Comparison of ENCODE assay signal across 7 mouse cellular contexts in genomic region chr2:60962001-60962670, GRCm38 (mm10). TPM values are rescaled to one million over a fixed set of nuclear protein-coding genes. Genes with fewer than 3 reads are reported as not detected.
A peak's percentile ranks its signal among the peaks of the same experiment; 100 is the strongest.
DNase-seq lines count a peak whose midpoint lies in the region; ATAC-seq and TF ChIP-seq lines count a peak whose summit lies in the region.

No protein-coding gene starts in this region.

- TF ChIP-seq POLR2A in limb, embryonic 14.5 days (IDR thresholded peaks at IDR 0.05; ENCODE audit: borderline replicate concordance, extremely low read depth, insufficient read depth, insufficient read length), result 0 out of 2 replicates have a peak, but pooled peaks have one; percentile 25

- no peak for ATAC-seq in G1E (ENCODE audit: extremely low read depth, insufficient number of reproducible peaks, low FRiP score, poor library complexity, severe bottlenecking)
- peak; percentile 82 for ATAC-seq in forebrain, embryonic 15.5 days (replicated peaks)
- ATAC-seq in limb, embryonic 14.5 days (ENCODE audit: low FRiP score, low read depth), result peak; percentile 90
- peak; percentile 83 for ATAC-seq in midbrain, embryonic 14.5 days (ENCODE audit: low FRiP score, low TSS enrichment)

- no peaks in the 10 kb centered on the region for H3K9me3 ChIP-seq in G1E (replicated peaks)
- no peaks in the 10 kb centered on the region for H3K9me3 ChIP-seq in forebrain, embryonic 15.5 days
- no peaks in the 10 kb centered on the region for H3K9me3 ChIP-seq in hindbrain, embryonic 10.5 days
- H3K9me3 ChIP-seq in limb, embryonic 14.5 days (ENCODE audit: control insufficient read depth, low read length), result no peaks in the 10 kb centered on the region
- H3K9me3 ChIP-seq in midbrain, embryonic 14.5 days (ENCODE audit: control insufficient read depth, low read length), result no peaks in the 10 kb centered on the region

- H3K9ac ChIP-seq in forebrain, embryonic 15.5 days (replicated peaks), result peak overlapping the region; percentile 63
- peak overlapping the region; percentile 87 for H3K9ac ChIP-seq in limb, embryonic 14.5 days (ENCODE audit: low read depth, low read length, severe bottlenecking)
- peak overlapping the region; percentile 75 for H3K9ac ChIP-seq in midbrain, embryonic 14.5 days (replicated peaks; ENCODE audit: low read length)

- peak overlapping the region; percentile 78 for H3K27ac ChIP-seq in forebrain, embryonic 15.5 days (replicated peaks)
- H3K27ac ChIP-seq in hindbrain, embryonic 10.5 days, result peak overlapping the region; percentile 95
- peak overlapping the region; percentile 96 for H3K27ac ChIP-seq in limb, embryonic 14.5 days (replicated peaks; ENCODE audit: low read depth, low read length)
- H3K27ac ChIP-seq in midbrain, embryonic 14.5 days (replicated peaks; ENCODE audit: low read depth, low read length), result peak overlapping the region; percentile 86

- H3K36me3 ChIP-seq in G1E (replicated peaks), result no peaks in the 10 kb centered on the region
- H3K36me3 ChIP-seq in forebrain, embryonic 15.5 days, result no peaks in the 10 kb centered on the region
- H3K36me3 ChIP-seq in hindbrain, embryonic 10.5 days, result no peaks in the 10 kb centered on the region
- no peaks in the 10 kb centered on the region for H3K36me3 ChIP-seq in limb, embryonic 14.5 days (ENCODE audit: control insufficient read depth, insufficient read depth, low read length)
- no peaks in the 10 kb centered on the region for H3K36me3 ChIP-seq in midbrain, embryonic 14.5 days (ENCODE audit: control insufficient read depth, insufficient read depth, low read length)

- no peak for TF ChIP-seq CTCF in G1E (IDR thresholded peaks at IDR 0.05; ENCODE audit: low read depth, low read length)

- H3K4me2 ChIP-seq in forebrain, embryonic 15.5 days (replicated peaks), result peak overlapping the region; percentile 80
- peak overlapping the region; percentile 63 for H3K4me2 ChIP-seq in limb, embryonic 14.5 days (replicated peaks; ENCODE audit: low read depth, low read length, severe bottlenecking)
- H3K4me2 ChIP-seq in midbrain, embryonic 14.5 days (ENCODE audit: low read length), result peak overlapping the region; percentile 84

- WGBS in forebrain, embryonic 15.5 days, result 1% methylated on average over 58 of the region's 64 CpGs
- under 1% methylated on average over 64 of the region's 64 CpGs for WGBS in hindbrain, embryonic 10.5 days
- WGBS in limb, embryonic 14.5 days, result under 1% methylated on average over 30 of the region's 64 CpGs
- 1% methylated on average over 59 of the region's 64 CpGs for WGBS in midbrain, embryonic 14.5 days

- peak overlapping the region; percentile 49; the same call in 1 of the 2 replicates for H3K4me3 ChIP-seq in G1E (ENCODE audit: low read depth, low read length)
- peak overlapping the region; percentile 69 for H3K4me3 ChIP-seq in forebrain, embryonic 15.5 days
- H3K4me3 ChIP-seq in hindbrain, embryonic 10.5 days, result peak overlapping the region; percentile 83
- H3K4me3 ChIP-seq in limb, embryonic 14.5 days (replicated peaks; ENCODE audit: low read length), result peak overlapping the region; percentile 61
- H3K4me3 ChIP-seq in midbrain, embryonic 14.5 days (replicated peaks; ENCODE audit: low read depth, low read length), result peak overlapping the region; percentile 68

- peaks cover 8% of the 10 kb centered on the region for H3K4me1 ChIP-seq in G1E (ENCODE audit: insufficient read depth, low read depth, low read length)
- peaks cover 12% of the 10 kb centered on the region; the same call in 1 of the 2 replicates for H3K4me1 ChIP-seq in forebrain, embryonic 15.5 days
- H3K4me1 ChIP-seq in hindbrain, embryonic 10.5 days (replicated peaks), result peaks cover 21% of the 10 kb centered on the region
- H3K4me1 ChIP-seq in limb, embryonic 14.5 days (ENCODE audit: control insufficient read depth, insufficient read depth, low read length), result peaks cover 17% of the 10 kb centered on the region
- no peaks in the 10 kb centered on the region for H3K4me1 ChIP-seq in midbrain, embryonic 14.5 days (ENCODE audit: control insufficient read depth, insufficient read depth, low read length)

- DNase-seq in G1E (ENCODE audit: low spot score), result no peak
- DNase-seq in adrenal gland, adult 8-10 months, result peak; percentile 30
- DNase-seq in hindbrain, embryonic 10.5 days (ENCODE audit: low spot score), result peak; percentile 83
- DNase-seq in limb, embryonic 14.5 days (ENCODE audit: low spot score), result peak; percentile 70
- DNase-seq in midbrain, embryonic 14.5 days, result no peak
- peak; percentile 53 to 58 for DNase-seq in urinary bladder, adult 18-20 months (ENCODE audit: low spot score in 2 of 2)

- peaks cover 35% of the 10 kb centered on the region for H3K27me3 ChIP-seq in G1E (ENCODE audit: insufficient read depth, low read length)
- no peaks in the 10 kb centered on the region; the same call in 1 of the 2 replicates for H3K27me3 ChIP-seq in forebrain, embryonic 15.5 days
- 0 out of 2 replicates have a peak, but pooled peaks cover 5% of the 10 kb centered on the region for H3K27me3 ChIP-seq in hindbrain, embryonic 10.5 days (ENCODE audit: insufficient read depth, poor library complexity, severe bottlenecking)
- no peaks in the 10 kb centered on the region for H3K27me3 ChIP-seq in limb, embryonic 14.5 days (ENCODE audit: control insufficient read depth, insufficient read depth, low read length)
- H3K27me3 ChIP-seq in midbrain, embryonic 14.5 days (ENCODE audit: control insufficient read depth, insufficient read depth, low read length), result peaks cover 6% of the 10 kb centered on the region; the same call in 1 of the 2 replicates

RNA-seq across cellular contexts. Expression of gene Rbms1, which starts 0.9 kb away (rescaled TPM):
- total RNA-seq in G1E (2014; fragmentation: Nextera tagmentation), result 109 and 126 TPM in 2 replicates
- 61.7 and 73.1 TPM in 2 replicates for total RNA-seq in G1E (2017)
- 99.6 and 127 TPM in 2 replicates for polyA plus RNA-seq in G1E (2012)
- 10 to 100 TPM; 40.6 to 71.6 (median 53.7) TPM for total RNA-seq in adrenal gland, adult 8-10 months (2022)
- polyA plus RNA-seq in forebrain, embryonic 15.5 days (2015; fragmentation: Nextera tagmentation; extraction: Ambion mirVana), result 22.1 and 24.1 TPM in 2 replicates
- 69.7 and 82.1 TPM in 2 replicates for polyA plus RNA-seq in hindbrain, embryonic 10.5 days (2016; fragmentation: Nextera tagmentation; extraction: Ambion mirVana)
- 84.9 and 119 TPM in 2 replicates for polyA plus RNA-seq in limb, embryonic 14.5 days (2012; rRNA removed)
- polyA plus RNA-seq in limb, embryonic 14.5 days (2014; fragmentation: Nextera tagmentation; extraction: Ambion mirVana), result 118 and 131 TPM in 2 replicates
- 41.1 and 44.4 TPM in 2 replicates for polyA plus RNA-seq in midbrain, embryonic 14.5 days (2014; fragmentation: Nextera tagmentation; extraction: Ambion mirVana)

Comparison
In these comparisons a context has a peak if more than half of its experiments do, and no peak if none do; other contexts are left out.
1. DNase-seq: peak in adrenal gland, adult 8-10 months (single experiment), hindbrain, embryonic 10.5 days (single experiment), limb, embryonic 14.5 days (single experiment) and urinary bladder, adult 18-20 months (2 of 2); none in G1E (single experiment) and midbrain, embryonic 14.5 days (single experiment).
2. Peak in every context shown above with its lines, with median percentiles within 50 percentile points of each other: H3K4me3 ChIP-seq, H3K27ac ChIP-seq, H3K4me2 ChIP-seq and H3K9ac ChIP-seq.